In the genomic region with DNA sequence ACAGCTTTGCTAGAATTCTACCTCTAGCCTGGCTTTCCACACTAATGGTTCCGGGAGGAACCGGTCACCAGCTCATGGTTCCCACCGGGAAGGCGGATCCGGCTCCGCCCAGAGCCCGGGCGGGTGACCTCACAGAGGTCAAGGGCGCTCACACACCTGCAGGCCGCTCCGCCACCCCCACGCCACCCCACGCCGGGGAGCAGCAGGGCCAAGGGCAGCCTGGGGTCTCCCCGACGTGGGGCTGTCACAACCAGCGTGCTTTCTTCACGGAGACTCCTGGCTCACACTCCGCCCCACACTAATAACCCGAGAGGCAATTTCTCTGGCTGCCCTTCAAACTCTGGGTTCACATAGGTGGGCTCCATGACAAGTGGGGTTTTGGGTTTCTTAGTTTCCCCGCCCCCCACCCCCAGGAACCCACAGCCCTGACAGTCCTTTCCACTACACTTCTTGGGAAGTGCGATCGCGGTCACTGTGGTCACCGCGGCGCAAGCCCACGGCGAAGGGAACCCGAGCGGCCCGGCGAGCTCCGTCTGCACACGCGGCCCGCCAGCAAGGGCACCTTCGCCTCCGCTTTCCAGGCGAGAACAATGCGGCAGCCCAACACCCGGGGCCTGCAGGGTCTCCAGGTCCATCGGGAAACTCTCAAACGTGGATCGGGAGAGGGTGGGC, we compare ENCODE assay signal across 8 mouse cellular contexts. TPM values are rescaled to one million over a fixed set of nuclear protein-coding genes. Genes with fewer than 3 reads are reported as not detected.
DNase-seq lines count a peak whose midpoint lies in the region; ATAC-seq lines count a peak whose summit lies in the region.

No protein-coding gene starts in this region.

- H3K4me1 ChIP-seq in hindbrain, embryonic 14.5 days (replicated peaks; ENCODE audit: control insufficient read depth, insufficient read depth, low read length) = peaks cover 22% of the 10 kb centered on the region

- no peaks in the 10 kb centered on the region for H3K36me3 ChIP-seq in hindbrain, embryonic 14.5 days (replicated peaks; ENCODE audit: control insufficient read depth, insufficient read depth)

- peak overlapping the region; percentile 100 for H3K27ac ChIP-seq in hindbrain, embryonic 14.5 days

- no peaks in the 10 kb centered on the region for H3K27me3 ChIP-seq in hindbrain, embryonic 14.5 days (ENCODE audit: control insufficient read depth, insufficient read depth, low read length)

- peak overlapping the region; percentile 99 for H3K4me2 ChIP-seq in hindbrain, embryonic 14.5 days (replicated peaks)

- peak overlapping the region; percentile 87 for H3K9ac ChIP-seq in hindbrain, embryonic 14.5 days

- ATAC-seq in hindbrain, embryonic 14.5 days (ENCODE audit: low FRiP score) = peak; percentile 56
- ATAC-seq in megakaryocyte, adult 5-6 weeks (ENCODE audit: poor library complexity, severe bottlenecking) = peak; percentile 32

- H3K9me3 ChIP-seq in hindbrain, embryonic 14.5 days (ENCODE audit: control insufficient read depth, low read length) = no peaks in the 10 kb centered on the region

- WGBS in hindbrain, embryonic 14.5 days = under 1% methylated on average over 45 of the region's 45 CpGs

- H3K4me3 ChIP-seq in hindbrain, embryonic 14.5 days (replicated peaks; ENCODE audit: low read length) = peak overlapping the region; percentile 69

- DNase-seq in adrenal gland, adult (ENCODE audit: inconsistent age in 2 of 2, low spot score in 1 of 2) = peak; percentile 86 to 95
- peak; percentile 39 to 64 for DNase-seq in cerebellum, postnatal 4 days (ENCODE audit: low spot score in 2 of 2)
- peak; percentile 72 for DNase-seq in gastrocnemius, adult 18-20 months (ENCODE audit: low spot score)
- DNase-seq in hindbrain, embryonic 14.5 days (ENCODE audit: low spot score) = peak; percentile 60
- DNase-seq in left cerebral cortex, adult 8-10 months (ENCODE audit: low spot score in 2 of 2) = peak; percentile 42 to 62
- DNase-seq in right cerebral cortex, postnatal 36 days (ENCODE audit: low spot score in 2 of 2) = peak; percentile 30 to 38
- DNase-seq in yolk sac, embryonic 10.5 days (ENCODE audit: low spot score) = peak; percentile 77

RNA-seq across cellular contexts. Expression of a gene that starts 6.8 kb away (rescaled TPM):
- 10 to 100 TPM; 21.4 to 21.9 TPM for total RNA-seq in gastrocnemius, adult 18-20 months (2021)
- polyA plus RNA-seq in hindbrain, embryonic 14.5 days (2014; fragmentation: Nextera tagmentation; extraction: Ambion mirVana) = 20.3 and 20.4 TPM in 2 replicates
- total RNA-seq in left cerebral cortex, adult 8-10 months (2022) = 10 to 100 TPM; 57.2 to 66.6 (median 62.1) TPM
- total RNA-seq in megakaryocyte, adult 5-6 weeks (2015) = 30.4 and 34.2 TPM in 2 replicates
- 28.7 and 39.3 TPM in 2 replicates for total RNA-seq in megakaryocyte, adult 5-6 weeks (2017)

Comparison
In these comparisons a context has a peak if more than half of its experiments do, and no peak if none do; other contexts are left out.
1. Peak in every context shown above with its lines: DNase-seq, ATAC-seq, H3K4me3 ChIP-seq and H3K27ac ChIP-seq.
2. DNase-seq: peak in every context shown above with its lines; median percentile 90 in adrenal gland, adult; 77 in yolk sac, embryonic 10.5 days; 72 in gastrocnemius, adult 18-20 months; 60 in hindbrain, embryonic 14.5 days; 52 in left cerebral cortex, adult 8-10 months; 52 in cerebellum, postnatal 4 days; 34 in right cerebral cortex, postnatal 36 days.